Mouse (Mus musculus) heart, embryonic 11.5 days (tissue): Measurements from ENCODE around the gene Adgrf4. TPM values are rescaled to one million over a fixed set of nuclear protein-coding genes. Genes with fewer than 3 reads are reported as not detected.

Experiments
- polyA plus RNA-seq: library from polyadenylated mRNA; unstranded; fragments of >200 nt; fragmentation: Nextera tagmentation; extraction: Ambion mirVana; gene quantifications from 2 replicates; pipeline ENCODE4 v1.2.1, GENCODE M21; 2014

The Adgrf4 gene
- polyA plus RNA-seq, 1 experiment from 2014 or later: 0.10 TPM

Other genes starting within 250 kb of the Adgrf4 start
- gene Opn5, start 80.9 kb downstream of the Adgrf4 start, polyA plus RNA-seq: not detected in 2 replicates
- 0.13 TPM in 1 of 2 replicates, not detected in the other for gene Adgrf2, start 49.9 kb upstream of the Adgrf4 start, polyA plus RNA-seq
- 17.8 and 20.7 TPM in 2 replicates for gene Cd2ap, start 184.4 kb upstream of the Adgrf4 start, polyA plus RNA-seq